ENCODE assay signal across 9 mouse cellular contexts in genomic region chr7:127823236-127824171, GRCm38 (mm10). TPM values are rescaled to one million over a fixed set of nuclear protein-coding genes. Genes with fewer than 3 reads are reported as not detected.
DNase-seq lines count a peak whose midpoint lies in the region; ATAC-seq and TF ChIP-seq lines count a peak whose summit lies in the region.
"Had no signal": no experiment of that assay in that cellular context is flagged by ENCODE, and none has a peak within 500 bp of the region (broad histone marks: within the 10 kb centered on the region; RNA-seq: fewer than 3 reads in every experiment).

No protein-coding gene starts in this region.

- DNase-seq in kidney, postnatal 0 days (ENCODE audit: low spot score): no peak
- DNase-seq in kidney, postnatal 10 days: no peak
- peak; percentile 67 to 73 for DNase-seq in cerebellum, postnatal 14 days
- no peak for DNase-seq in thymus, adult 2 months
- DNase-seq in right cerebral cortex, adult 18-20 months: no peak
- DNase-seq in adrenal gland, adult 8-10 months: no peak

- peak; percentile 23; the same call in 1 of the 2 replicates for ATAC-seq in kidney, postnatal 0 days (replicated peaks; ENCODE audit: low FRiP score, low read depth)
- ATAC-seq in hindbrain, embryonic 13.5 days (ENCODE audit: low FRiP score): peak; percentile 21
- ATAC-seq in midbrain, embryonic 16.5 days: peak; percentile 33

- TF ChIP-seq CTCF in kidney, postnatal 0 days (IDR thresholded peaks at IDR 0.05; ENCODE audit: low read depth): peak; percentile 35; the same call in 1 of the 2 replicates
- TF ChIP-seq CTCF in thymus, adult 2 months (IDR thresholded peaks at IDR 0.05; ENCODE audit: borderline replicate concordance, control insufficient read depth, extremely low read depth, insufficient read depth, low read length, poor library complexity): no peak

- H3K27me3 ChIP-seq in kidney, postnatal 0 days (ENCODE audit: insufficient read depth, low read length): no peaks in the 10 kb centered on the region
- no peaks in the 10 kb centered on the region for H3K27me3 ChIP-seq in hindbrain, embryonic 13.5 days
- no peaks in the 10 kb centered on the region for H3K27me3 ChIP-seq in midbrain, embryonic 16.5 days (ENCODE audit: control insufficient read depth, insufficient read depth, low read depth, low read length)
- no peaks in the 10 kb centered on the region for H3K27me3 ChIP-seq in thymus, adult 2 months (ENCODE audit: control insufficient read depth, insufficient read depth, low read length)

- H3K36me3 ChIP-seq in kidney, postnatal 0 days (ENCODE audit: insufficient read depth, low read length): no peaks in the 10 kb centered on the region
- H3K36me3 ChIP-seq in hindbrain, embryonic 13.5 days: 0 out of 2 replicates have a peak, but pooled peaks cover 1% of the 10 kb centered on the region
- no peaks in the 10 kb centered on the region for H3K36me3 ChIP-seq in midbrain, embryonic 16.5 days (ENCODE audit: control insufficient read depth, insufficient read depth, low read length)
- no peaks in the 10 kb centered on the region for H3K36me3 ChIP-seq in thymus, adult 2 months (ENCODE audit: control insufficient read depth, insufficient read depth, low read length)

- H3K9me3 ChIP-seq in kidney, postnatal 0 days (replicated peaks; ENCODE audit: low read length): no peaks in the 10 kb centered on the region
- H3K9me3 ChIP-seq in hindbrain, embryonic 13.5 days: no peaks in the 10 kb centered on the region
- H3K9me3 ChIP-seq in midbrain, embryonic 16.5 days (replicated peaks; ENCODE audit: control insufficient read depth, low read length, poor library complexity, severe bottlenecking): no peaks in the 10 kb centered on the region

- no peak for TF ChIP-seq POLR2A in thymus, adult 2 months (IDR thresholded peaks at IDR 0.05; ENCODE audit: control insufficient read depth, extremely low read depth, insufficient read depth, low read length, poor library complexity)

- H3K4me2 ChIP-seq in kidney, postnatal 0 days (ENCODE audit: low read length): peak overlapping the region; percentile 87
- H3K4me2 ChIP-seq in hindbrain, embryonic 13.5 days: peak overlapping the region; percentile 80
- H3K4me2 ChIP-seq in midbrain, embryonic 16.5 days (ENCODE audit: low read length): peak overlapping the region; percentile 89

- H3K9ac ChIP-seq in kidney, postnatal 0 days (ENCODE audit: low read depth, low read length): peak overlapping the region; percentile 73; the same call in 1 of the 2 replicates
- peak overlapping the region; percentile 91 for H3K9ac ChIP-seq in hindbrain, embryonic 13.5 days
- peak overlapping the region; percentile 98 for H3K9ac ChIP-seq in midbrain, embryonic 16.5 days (ENCODE audit: low read depth, low read length)

- no peak overlapping the region for H3K27ac ChIP-seq in kidney, postnatal 0 days
- peak overlapping the region; percentile 92 for H3K27ac ChIP-seq in hindbrain, embryonic 13.5 days
- H3K27ac ChIP-seq in midbrain, embryonic 16.5 days (ENCODE audit: low read length): peak overlapping the region; percentile 91
- H3K27ac ChIP-seq in thymus, adult 2 months (ENCODE audit: control insufficient read depth, insufficient read depth, low read length): no peak overlapping the region

- peak overlapping the region; percentile 60 for H3K4me3 ChIP-seq in kidney, postnatal 0 days (replicated peaks; ENCODE audit: low read depth, low read length)
- H3K4me3 ChIP-seq in hindbrain, embryonic 13.5 days: peak overlapping the region; percentile 72
- peak overlapping the region; percentile 85 for H3K4me3 ChIP-seq in midbrain, embryonic 16.5 days (ENCODE audit: low read depth, low read length)
- H3K4me3 ChIP-seq in thymus, adult 2 months (ENCODE audit: control insufficient read depth, insufficient read depth, low read length): no peak overlapping the region

- WGBS in kidney, postnatal 0 days: 60% methylated on average over 11 of the region's 11 CpGs
- WGBS in hindbrain, embryonic 13.5 days: 62% methylated on average over 11 of the region's 11 CpGs
- 53% methylated on average over 11 of the region's 11 CpGs for WGBS in midbrain, embryonic 16.5 days
- 87% methylated on average over 11 of the region's 11 CpGs for WGBS in thymus, adult 2 months

- H3K4me1 ChIP-seq in kidney, postnatal 0 days (replicated peaks; ENCODE audit: insufficient read depth, low read length): peaks cover 9% of the 10 kb centered on the region; the same call in 1 of the 2 replicates
- peaks cover 43% of the 10 kb centered on the region for H3K4me1 ChIP-seq in hindbrain, embryonic 13.5 days (replicated peaks)
- peaks cover 26% of the 10 kb centered on the region for H3K4me1 ChIP-seq in midbrain, embryonic 16.5 days (ENCODE audit: control insufficient read depth, insufficient read depth, low read length)
- H3K4me1 ChIP-seq in thymus, adult 2 months (replicated peaks; ENCODE audit: control insufficient read depth, insufficient read depth, low read length): 0 out of 2 replicates have a peak, but pooled peaks cover 2% of the 10 kb centered on the region

RNA-seq across cellular contexts. Expression of gene Stx4a, which starts 0.6 kb away (rescaled TPM):
- polyA plus RNA-seq in kidney, postnatal 0 days (2015; fragmentation: Nextera tagmentation; extraction: Ambion mirVana): 39.1 and 42.6 TPM in 2 replicates
- polyA plus RNA-seq in hindbrain, embryonic 13.5 days (2015; fragmentation: Nextera tagmentation; extraction: Ambion mirVana): 22.2 and 24.3 TPM in 2 replicates
- 18.3 and 19.7 TPM in 2 replicates for polyA plus RNA-seq in midbrain, embryonic 16.5 days (2015; fragmentation: Nextera tagmentation; extraction: Ambion mirVana)
- polyA plus RNA-seq in thymus, adult 2 months (2012; rRNA removed): 76.1 and 93.3 TPM in 2 replicates
- total RNA-seq in adrenal gland, adult 8-10 months (2022): 100 to 1,000 TPM in 3 of 4 experiments, 10 to 100 TPM in 1; 84.9 to 143 (median 113) TPM

RNA-seq across cellular contexts. Expression of gene Stx1b, which starts 0.8 kb away (rescaled TPM):
- 1.1 and 1.6 TPM in 2 replicates for polyA plus RNA-seq in kidney, postnatal 0 days (2015; fragmentation: Nextera tagmentation; extraction: Ambion mirVana)
- 38.7 and 40.9 TPM in 2 replicates for polyA plus RNA-seq in hindbrain, embryonic 13.5 days (2015; fragmentation: Nextera tagmentation; extraction: Ambion mirVana)
- 66.5 and 82.2 TPM in 2 replicates for polyA plus RNA-seq in midbrain, embryonic 16.5 days (2015; fragmentation: Nextera tagmentation; extraction: Ambion mirVana)
- 3.4 and 4.2 TPM in 2 replicates for polyA plus RNA-seq in thymus, adult 2 months (2012; rRNA removed)
- total RNA-seq in adrenal gland, adult 8-10 months (2022): 1 to 10 TPM; 2.9 to 8.5 (median 6.3) TPM

RNA-seq across cellular contexts. Expression of gene Hsd3b7, which starts 23.1 kb away (rescaled TPM):
- polyA plus RNA-seq in kidney, postnatal 0 days (2015; fragmentation: Nextera tagmentation; extraction: Ambion mirVana): 28.3 and 28.8 TPM in 2 replicates
- 9.6 TPM in 2 replicates for polyA plus RNA-seq in hindbrain, embryonic 13.5 days (2015; fragmentation: Nextera tagmentation; extraction: Ambion mirVana)
- 8.4 and 10.3 TPM in 2 replicates for polyA plus RNA-seq in midbrain, embryonic 16.5 days (2015; fragmentation: Nextera tagmentation; extraction: Ambion mirVana)
- 25.9 and 30.1 TPM in 2 replicates for polyA plus RNA-seq in thymus, adult 2 months (2012; rRNA removed)
- total RNA-seq in adrenal gland, adult 8-10 months (2022): 10 to 100 TPM; 33.8 to 44.9 (median 41.5) TPM

RNA-seq across cellular contexts. Expression of gene Gm49388, which starts 38.1 kb away (rescaled TPM):
- not detected in 2 replicates for polyA plus RNA-seq in kidney, postnatal 0 days (2015; fragmentation: Nextera tagmentation; extraction: Ambion mirVana)
- polyA plus RNA-seq in hindbrain, embryonic 13.5 days (2015; fragmentation: Nextera tagmentation; extraction: Ambion mirVana): not detected in 2 replicates
- not detected in 2 replicates for polyA plus RNA-seq in midbrain, embryonic 16.5 days (2015; fragmentation: Nextera tagmentation; extraction: Ambion mirVana)
- not detected in 2 replicates for polyA plus RNA-seq in thymus, adult 2 months (2012; rRNA removed)
- total RNA-seq in adrenal gland, adult 8-10 months (2022): 1 to 10 TPM; 4.2 to 8.9 (median 5.8) TPM
- polyA plus RNA-seq: large intestine, adult 2 months had no signal

RNA-seq across cellular contexts. Expression of gene Setd1a, which starts 47.0 kb away (rescaled TPM):
- polyA plus RNA-seq in kidney, postnatal 0 days (2015; fragmentation: Nextera tagmentation; extraction: Ambion mirVana): 15.6 and 17.9 TPM in 2 replicates
- polyA plus RNA-seq in hindbrain, embryonic 13.5 days (2015; fragmentation: Nextera tagmentation; extraction: Ambion mirVana): 17.8 and 20.9 TPM in 2 replicates
- 12.8 and 18.0 TPM in 2 replicates for polyA plus RNA-seq in midbrain, embryonic 16.5 days (2015; fragmentation: Nextera tagmentation; extraction: Ambion mirVana)
- polyA plus RNA-seq in thymus, adult 2 months (2012; rRNA removed): 29.9 and 36.7 TPM in 2 replicates
- total RNA-seq in adrenal gland, adult 8-10 months (2022): 10 to 100 TPM; 39.6 to 54.6 (median 45.7) TPM

Comparison
In these comparisons a context has a peak if more than half of its experiments do, and no peak if none do; other contexts are left out.
1. DNase-seq: peak in cerebellum, postnatal 14 days (2 of 2); none in kidney, postnatal 0 days (single experiment), kidney, postnatal 10 days (single experiment), thymus, adult 2 months (single experiment), right cerebral cortex, adult 18-20 months (single experiment) and adrenal gland, adult 8-10 months (single experiment).
2. H3K27ac ChIP-seq: peak in hindbrain, embryonic 13.5 days (single experiment) and midbrain, embryonic 16.5 days (single experiment); none in kidney, postnatal 0 days (single experiment) and thymus, adult 2 months (single experiment).
3. Peak in every context shown above with its lines, with median percentiles within 50 percentile points of each other: ATAC-seq, H3K4me2 ChIP-seq and H3K9ac ChIP-seq.